Mouse (Mus musculus) intestine, embryonic 16.5 days (tissue): ENCODE data around the gene Ccdc12. TPM values are rescaled to one million over a fixed set of nuclear protein-coding genes. Genes with fewer than 3 reads are reported as not detected.
A peak's percentile ranks its signal among the peaks of the same experiment; 100 is the strongest.

Experiments used
- ATAC-seq: fragments of 200-750 bp; cut with Nextera tagmentation; 2 replicates; pipeline ENCODE4 v1.8.0; 2017; ENCODE audit warnings: moderate TSS enrichment, moderate library complexity
- H3K27ac ChIP-seq: fragments of 300-500 bp; sonication (generic); 2 replicates; pipeline ENCODE4 v1.5.1; 2014; ENCODE audit warnings: mild to moderate bottlenecking, low read length
- H3K27me3 ChIP-seq: fragments of 300-500 bp; sonication (generic); replicated peaks from 2 replicates; pipeline ENCODE4 v1.6.1; 2014; ENCODE audit warnings: low read length, control low read depth, mixed read lengths; ENCODE audit not compliant: control insufficient read depth, insufficient read depth
- H3K36me3 ChIP-seq: fragments of 300-500 bp; sonication (generic); 2 replicates; pipeline ENCODE4 v1.6.1; 2014; ENCODE audit warnings: low read length, control low read depth; ENCODE audit not compliant: control insufficient read depth, insufficient read depth
- H3K4me1 ChIP-seq: fragments of 300-500 bp; sonication (generic); 2 replicates; pipeline ENCODE4 v1.6.1; 2014; ENCODE audit warnings: low read length, control low read depth, mixed read lengths; ENCODE audit not compliant: control insufficient read depth, insufficient read depth
- H3K4me2 ChIP-seq: fragments of 300-500 bp; sonication (generic); 2 replicates; pipeline ENCODE4 v1.6.1; 2014; ENCODE audit warnings: low read depth, low read length, control low read depth
- H3K4me3 ChIP-seq: fragments of 300-500 bp; sonication (generic); 2 replicates; pipeline ENCODE4 v1.5.1; 2014; ENCODE audit warnings: mild to moderate bottlenecking, low read length
- H3K9ac ChIP-seq: fragments of 300-500 bp; sonication (generic); 2 replicates; pipeline ENCODE4 v1.6.1; 2014; ENCODE audit warnings: low read depth, low read length
- H3K9me3 ChIP-seq: fragments of 300-500 bp; sonication (generic); 2 replicates; pipeline ENCODE4 v1.6.1; 2016; ENCODE audit warnings: low read length, control low read depth; ENCODE audit not compliant: control insufficient read depth
- WGBS: fragments of 180-500 bp; shearing (Covaris S2); extraction: QIAGEN DNeasy Blood & Tissue Kit; methylation state at CpG from one replicate; pipeline ENCODE4 v1.1.7; 2014; 5-methylcytosine and 5-hydroxymethylcytosine counted together
- polyA plus RNA-seq: library from polyadenylated mRNA; unstranded; fragments of >200 nt; fragmentation: Nextera tagmentation; extraction: Ambion mirVana; gene quantifications from 2 replicates; pipeline ENCODE4 v1.2.1, GENCODE M21; 2015

Gene Ccdc12
- polyA plus RNA-seq, 1 experiment from 2014 or later: 188 TPM

GRCm38 (mm10) chr9:110654726-110655650 lies 1.3 kb upstream of the Ccdc12 start:
- Histone ChIP-seq H3K9me3 (no peaks in the 10 kb centered on the region), H3K27ac (peak overlapping the region; percentile 60), H3K27me3 (0 out of 2 replicates have a peak, but pooled peaks cover 7% of the 10 kb centered on the region), H3K4me1 (peaks cover 37% of the 10 kb centered on the region), H3K4me3 (peak overlapping the region; percentile 77), H3K36me3 (no peaks in the 10 kb centered on the region), H3K4me2 (peak overlapping the region; percentile 95), H3K9ac (peak overlapping the region; percentile 80)
- no peak for ATAC-seq
- 80% methylated on average over 19 of the region's 19 CpGs for WGBS

GRCm38 (mm10) chr9:110655651-110656007 lies 674 bp upstream of the Ccdc12 start:
- peak overlapping the region; percentile 60 for H3K9ac ChIP-seq
- peak overlapping the region; percentile 75 for H3K4me3 ChIP-seq
- no peak for ATAC-seq
- no peaks in the 10 kb centered on the region for H3K9me3 ChIP-seq
- H3K27ac ChIP-seq: peak overlapping the region; percentile 72
- H3K4me1 ChIP-seq: peaks cover 37% of the 10 kb centered on the region
- WGBS: 75% methylated on average over 10 of the region's 10 CpGs
- 0 out of 2 replicates have a peak, but pooled peaks cover 7% of the 10 kb centered on the region for H3K27me3 ChIP-seq
- peak overlapping the region; percentile 70 for H3K4me2 ChIP-seq
- H3K36me3 ChIP-seq: no peaks in the 10 kb centered on the region

DNA sequence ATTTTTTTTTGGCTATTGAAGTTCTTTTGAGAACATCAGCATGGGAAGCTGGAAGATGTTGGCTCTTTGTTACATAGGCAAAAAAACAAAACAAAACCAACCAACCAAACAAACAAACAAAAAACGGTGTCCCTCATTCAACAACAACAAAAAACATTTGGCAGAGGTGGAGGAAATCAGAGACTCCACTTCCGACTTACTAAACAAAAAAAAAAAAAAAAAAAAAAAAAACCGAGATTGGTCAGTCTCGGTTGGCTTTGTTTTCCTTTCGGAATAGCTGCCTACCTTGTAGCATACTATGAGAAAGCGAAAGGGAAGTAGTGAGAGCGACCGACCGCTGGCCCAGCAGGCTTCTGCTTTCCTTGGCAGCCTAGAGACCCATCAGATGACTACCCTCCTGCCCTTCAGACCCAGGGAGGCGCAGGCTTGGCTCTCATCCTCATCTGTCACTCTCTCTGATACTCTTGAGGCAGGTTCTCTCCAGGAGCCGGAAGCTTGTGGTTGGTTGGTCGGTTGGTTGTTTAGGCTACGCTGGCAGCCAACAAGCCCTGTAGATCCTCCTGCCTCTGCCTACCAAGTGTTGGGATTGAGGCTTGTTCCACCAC lies 1.3 kb downstream of the Ccdc12 start:
- ATAC-seq: no peak
- H3K36me3 ChIP-seq: no peaks in the 10 kb centered on the region
- H3K27ac ChIP-seq: 0 out of 2 replicates have a peak overlapping the region, but pooled peaks have one; percentile 90
- peak overlapping the region; percentile 75 for H3K4me3 ChIP-seq
- WGBS: 66% methylated on average over 13 of the region's 13 CpGs
- H3K9me3 ChIP-seq: no peaks in the 10 kb centered on the region
- H3K4me2 ChIP-seq: peak overlapping the region; percentile 65
- peaks cover 30% of the 10 kb centered on the region for H3K4me1 ChIP-seq
- 0 out of 2 replicates have a peak overlapping the region, but pooled peaks have one; percentile 90 for H3K9ac ChIP-seq
- H3K27me3 ChIP-seq: 0 out of 2 replicates have a peak, but pooled peaks cover 7% of the 10 kb centered on the region

DNA sequence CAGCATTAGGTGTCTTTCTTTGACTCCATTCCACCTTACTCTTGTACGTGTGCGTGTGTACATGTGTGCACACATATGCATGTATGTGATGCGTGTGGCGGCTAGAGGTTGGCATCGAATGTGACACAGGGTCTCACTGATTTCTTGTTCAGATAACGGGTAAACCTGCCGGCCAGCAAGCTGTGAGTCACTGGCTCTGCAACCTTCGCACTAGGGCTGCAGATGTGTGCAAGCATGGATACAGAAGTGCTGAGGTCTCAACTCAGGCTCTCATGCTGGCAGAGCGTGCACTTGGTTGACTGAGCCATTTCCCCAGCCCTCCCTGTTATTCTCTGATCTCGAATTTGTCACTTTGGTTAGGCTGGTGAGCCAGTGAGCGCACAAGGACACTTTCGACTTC lies 3.2 kb downstream of the Ccdc12 start:
- H3K4me2 ChIP-seq: no peak overlapping the region
- H3K27ac ChIP-seq: peak overlapping the region; percentile 39
- no peaks in the 10 kb centered on the region for H3K9me3 ChIP-seq
- H3K4me3 ChIP-seq: no peak overlapping the region
- H3K27me3 ChIP-seq: no peaks in the 10 kb centered on the region
- peaks cover 21% of the 10 kb centered on the region for H3K4me1 ChIP-seq
- no peak for ATAC-seq
- WGBS: 85% methylated on average over 12 of the region's 12 CpGs
- 0 out of 2 replicates have a peak overlapping the region, but pooled peaks have one; percentile 3 for H3K9ac ChIP-seq
- H3K36me3 ChIP-seq: no peaks in the 10 kb centered on the region

- no peaks in the 10 kb centered on the region for H3K27me3 ChIP-seq
- no peak overlapping the region for H3K4me2 ChIP-seq
- ATAC-seq: no peak
- peaks cover 15% of the 10 kb centered on the region for H3K4me1 ChIP-seq
- no peak overlapping the region for H3K27ac ChIP-seq
- no peak overlapping the region for H3K4me3 ChIP-seq
- no peak overlapping the region for H3K9ac ChIP-seq
- 78% methylated on average over 2 of the region's 2 CpGs for WGBS
- no peaks in the 10 kb centered on the region for H3K36me3 ChIP-seq
- no peaks in the 10 kb centered on the region for H3K9me3 ChIP-seq
Measured at GRCm38 (mm10) chr9:110660208-110660607, 3.9 kb downstream of the Ccdc12 start.

- H3K4me3 ChIP-seq: no peak overlapping the region
- H3K4me1 ChIP-seq: peaks cover 14% of the 10 kb centered on the region
- H3K27ac ChIP-seq: peak overlapping the region; percentile 60
- no peak overlapping the region for H3K9ac ChIP-seq
- no peaks in the 10 kb centered on the region for H3K36me3 ChIP-seq
- no peak overlapping the region for H3K4me2 ChIP-seq
- 55% methylated on average over 7 of the region's 7 CpGs for WGBS
- 0 out of 2 replicates have a peak, but pooled peaks have one; percentile 13 for ATAC-seq
- no peaks in the 10 kb centered on the region for H3K27me3 ChIP-seq
- H3K9me3 ChIP-seq: no peaks in the 10 kb centered on the region
Measured at GRCm38 (mm10) chr9:110660856-110661612, 4.7 kb downstream of the Ccdc12 start.

GRCm38 (mm10) chr9:110662844-110663243 lies 6.5 kb downstream of the Ccdc12 start:
- WGBS: 72% methylated on average over 1 of the region's 1 CpGs
- ATAC-seq: no peak
- H3K36me3 ChIP-seq: no peaks in the 10 kb centered on the region
- no peak overlapping the region for H3K4me2 ChIP-seq
- no peak overlapping the region for H3K9ac ChIP-seq
- H3K4me1 ChIP-seq: peaks cover 25% of the 10 kb centered on the region
- H3K27ac ChIP-seq: no peak overlapping the region
- no peaks in the 10 kb centered on the region for H3K27me3 ChIP-seq
- no peaks in the 10 kb centered on the region for H3K9me3 ChIP-seq
- no peak overlapping the region for H3K4me3 ChIP-seq

DNA sequence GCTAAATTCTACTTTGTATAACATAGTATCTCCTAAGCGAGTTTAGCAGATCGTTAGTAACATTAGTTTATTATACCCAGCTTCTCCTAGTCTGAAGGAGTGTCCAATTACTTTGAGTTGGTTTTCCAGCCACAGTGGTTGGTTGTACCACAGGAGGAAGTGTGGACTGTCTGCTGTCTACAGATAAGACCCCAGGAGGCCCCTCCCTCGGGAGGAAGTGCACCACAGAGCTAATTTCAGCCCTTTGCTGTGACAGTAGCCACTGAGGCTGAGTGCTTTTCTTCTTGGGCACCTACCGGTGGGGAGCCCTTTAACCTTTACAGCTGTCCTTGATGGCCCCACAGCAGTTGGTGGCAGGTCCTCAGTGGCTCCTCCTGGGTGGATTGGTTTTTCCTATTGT lies 9.6 kb downstream of the Ccdc12 start:
- no peaks in the 10 kb centered on the region for H3K36me3 ChIP-seq
- H3K27ac ChIP-seq: peak overlapping the region; percentile 33
- H3K27me3 ChIP-seq: no peaks in the 10 kb centered on the region
- no peak overlapping the region for H3K9ac ChIP-seq
- WGBS: 15% methylated on average over 4 of the region's 4 CpGs
- H3K4me1 ChIP-seq: peaks cover 41% of the 10 kb centered on the region
- H3K4me3 ChIP-seq: no peak overlapping the region
- ATAC-seq: peak; percentile 68
- H3K9me3 ChIP-seq: no peaks in the 10 kb centered on the region
- H3K4me2 ChIP-seq: 0 out of 2 replicates have a peak overlapping the region, but pooled peaks have one; percentile 6

DNA sequence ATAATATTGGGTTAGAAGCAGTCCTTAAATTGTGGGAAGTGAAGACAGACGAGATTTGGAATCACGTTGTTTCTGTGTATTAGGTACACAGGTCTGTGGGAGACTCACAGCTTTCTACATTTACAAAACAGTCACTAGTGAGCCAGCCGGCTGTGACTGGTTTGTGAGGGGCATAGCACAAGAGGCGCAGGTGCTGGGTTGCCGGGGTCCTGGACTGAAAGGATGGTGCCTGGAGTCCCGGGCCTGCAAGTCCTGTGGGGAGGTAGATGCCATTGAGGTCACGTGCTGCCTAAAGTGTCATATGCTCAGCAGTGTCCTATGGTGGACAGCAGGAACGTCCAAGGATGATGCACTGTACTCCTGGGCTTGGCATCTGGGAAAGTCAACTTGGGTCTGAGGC lies 10.1 kb downstream of the Ccdc12 start:
- peak overlapping the region; percentile 33 for H3K27ac ChIP-seq
- no peaks in the 10 kb centered on the region for H3K9me3 ChIP-seq
- no peak for ATAC-seq
- no peaks in the 10 kb centered on the region for H3K27me3 ChIP-seq
- 49% methylated on average over 8 of the region's 8 CpGs for WGBS
- no peak overlapping the region for H3K4me3 ChIP-seq
- no peak overlapping the region for H3K9ac ChIP-seq
- H3K4me2 ChIP-seq: 0 out of 2 replicates have a peak overlapping the region, but pooled peaks have one; percentile 6
- no peaks in the 10 kb centered on the region for H3K36me3 ChIP-seq
- H3K4me1 ChIP-seq: peaks cover 45% of the 10 kb centered on the region
